ENCODE assay signal across 22 mouse cellular contexts in the genomic region with DNA sequence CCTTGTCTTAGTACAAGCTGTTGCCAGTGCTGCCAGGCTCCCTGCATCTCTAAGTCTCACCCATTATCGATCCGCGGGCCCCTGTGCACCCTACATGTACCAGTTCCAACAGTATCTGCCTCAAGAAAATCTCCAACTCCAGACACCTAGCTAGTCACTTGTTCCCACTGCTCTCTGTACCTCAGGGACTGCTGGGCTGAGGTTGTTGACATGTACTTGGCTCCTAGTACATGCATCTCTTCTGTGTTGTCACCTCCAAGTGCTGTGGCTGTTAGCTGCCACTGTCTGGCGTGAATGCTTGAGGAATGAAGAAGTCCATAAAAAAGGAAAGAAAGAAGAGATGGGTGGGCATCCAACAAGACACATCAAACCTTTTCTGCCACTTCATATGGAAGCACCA.
DNase-seq lines count a peak whose midpoint lies in the region; ATAC-seq and TF ChIP-seq lines count a peak whose summit lies in the region.
"Had no signal": no experiment of that assay in that cellular context is flagged by ENCODE, and none has a peak within 500 bp of the region (broad histone marks: within the 10 kb centered on the region; RNA-seq: fewer than 3 reads in every experiment).

No protein-coding gene starts in this region.

- no peak overlapping the region for H3K4me3 ChIP-seq in heart, adult 2 months
- H3K4me3 ChIP-seq in heart, embryonic 16.5 days (ENCODE audit: low read length), result no peak overlapping the region
- H3K4me3 ChIP-seq in midbrain, embryonic 11.5 days (ENCODE audit: low read depth, low read length), result no peak overlapping the region
- no peak overlapping the region for H3K4me3 ChIP-seq in midbrain, embryonic 15.5 days
- H3K4me3 ChIP-seq: embryonic facial prominence, embryonic 13.5 days; embryonic facial prominence, embryonic 15.5 days; erythroblast, embryonic 14.5 days; forebrain, embryonic 10.5 days; forebrain, embryonic 12.5 days had no signal

- intact Hi-C loops in heart, adult 2 months (cut with DNase I), result loop anchor here (5.0 kb wide), 1 partner anchor 33 kb away; no protein-coding TSS in a partner anchor
- intact Hi-C loops in heart, postnatal 25 days (cut with DNase I), result loop anchor here (10.0 kb wide), 1 partner anchor 101 kb away; no protein-coding TSS in a partner anchor

- H3K27ac ChIP-seq in heart, adult 2 months, result peak overlapping the region; percentile 61
- H3K27ac ChIP-seq in heart, embryonic 16.5 days (ENCODE audit: low read length), result peak overlapping the region; percentile 41
- H3K27ac ChIP-seq in midbrain, embryonic 11.5 days (ENCODE audit: low read depth, low read length), result no peak overlapping the region
- H3K27ac ChIP-seq in midbrain, embryonic 15.5 days, result no peak overlapping the region
- H3K27ac ChIP-seq: embryonic facial prominence, embryonic 13.5 days; embryonic facial prominence, embryonic 15.5 days; forebrain, embryonic 10.5 days; forebrain, embryonic 12.5 days had no signal

- DNase-seq in heart, adult 2 months, result peak in 1 of 2 experiments; percentile 46
- no peak for DNase-seq in heart, postnatal 25 days (ENCODE audit: low spot score)
- DNase-seq in heart, adult 8-10 months (ENCODE audit: low spot score), result no peak
- DNase-seq in midbrain, embryonic 11.5 days (ENCODE audit: low spot score, missing footprints), result peak; percentile 56
- DNase-seq: adrenal gland, adult 2 months; adrenal gland, postnatal 10 days; adrenal gland, postnatal 25 days; cerebellum, adult 11 months; cerebellum, adult 18-20 months; cerebellum, adult 8-10 months; cerebellum, adult 9-11 months; cerebellum, postnatal 14 days; cerebellum, postnatal 36 days; embryo, embryonic 11 days had no signal

- TF ChIP-seq EP300 in heart, adult 2 months (IDR thresholded peaks at IDR 0.05; ENCODE audit: insufficient read depth, low read depth, low read length), result peak; percentile 45; the same call in 1 of the 2 replicates

- TF ChIP-seq POLR2A in heart, adult 2 months (IDR thresholded peaks at IDR 0.05; ENCODE audit: insufficient read depth, low read depth, low read length), result no peak

- H3K4me2 ChIP-seq in heart, embryonic 16.5 days (ENCODE audit: low read depth, low read length), result no peak overlapping the region
- H3K4me2 ChIP-seq in midbrain, embryonic 11.5 days, result no peak overlapping the region
- H3K4me2 ChIP-seq in midbrain, embryonic 15.5 days, result no peak overlapping the region
- H3K4me2 ChIP-seq: embryonic facial prominence, embryonic 13.5 days; embryonic facial prominence, embryonic 15.5 days; forebrain, embryonic 12.5 days had no signal

- H3K79me2 ChIP-seq in heart, adult 2 months (replicated peaks; ENCODE audit: control insufficient read depth, insufficient read depth, low read length), result no peaks in the 10 kb centered on the region

- no peak overlapping the region for H3K9ac ChIP-seq in heart, adult 2 months (ENCODE audit: low read depth, low read length)
- H3K9ac ChIP-seq in heart, embryonic 16.5 days (ENCODE audit: low read length), result no peak overlapping the region
- H3K9ac ChIP-seq in midbrain, embryonic 11.5 days (ENCODE audit: low read length), result no peak overlapping the region
- H3K9ac ChIP-seq in midbrain, embryonic 15.5 days, result no peak overlapping the region
- H3K9ac ChIP-seq: embryonic facial prominence, embryonic 13.5 days; embryonic facial prominence, embryonic 15.5 days; forebrain, embryonic 12.5 days had no signal

- peak; percentile 65; the same call in 1 of the 2 replicates for ATAC-seq in heart, embryonic 16.5 days (replicated peaks; ENCODE audit: extremely low read depth, insufficient read depth, low FRiP score)
- no peak for ATAC-seq in midbrain, embryonic 11.5 days (ENCODE audit: low FRiP score)
- ATAC-seq in midbrain, embryonic 15.5 days (replicated peaks), result no peak
- ATAC-seq: forebrain, embryonic 14.5 days had no signal

- peaks cover 7% of the 10 kb centered on the region; the same call in 1 of the 2 replicates for H3K36me3 ChIP-seq in heart, adult 2 months (ENCODE audit: control insufficient read depth, insufficient read depth, low read length)
- H3K36me3 ChIP-seq in heart, embryonic 16.5 days (ENCODE audit: control insufficient read depth, insufficient read depth), result no peaks in the 10 kb centered on the region
- no peaks in the 10 kb centered on the region for H3K36me3 ChIP-seq in midbrain, embryonic 11.5 days (ENCODE audit: control insufficient read depth, insufficient read depth, low read length)
- no peaks in the 10 kb centered on the region for H3K36me3 ChIP-seq in midbrain, embryonic 15.5 days (replicated peaks)
- H3K36me3 ChIP-seq: embryonic facial prominence, embryonic 13.5 days; embryonic facial prominence, embryonic 15.5 days; forebrain, embryonic 10.5 days; forebrain, embryonic 12.5 days had no signal

- no peaks in the 10 kb centered on the region for H3K27me3 ChIP-seq in heart, adult 2 months (ENCODE audit: control insufficient read depth, insufficient read depth, low read length)
- H3K27me3 ChIP-seq in heart, embryonic 16.5 days (ENCODE audit: control insufficient read depth, insufficient read depth, low read length), result peaks cover 4% of the 10 kb centered on the region; the same call in 1 of the 2 replicates
- no peaks in the 10 kb centered on the region for H3K27me3 ChIP-seq in midbrain, embryonic 11.5 days (ENCODE audit: control insufficient read depth, insufficient read depth, low read length)
- H3K27me3 ChIP-seq in midbrain, embryonic 15.5 days (replicated peaks), result no peaks in the 10 kb centered on the region
- H3K27me3 ChIP-seq: embryonic facial prominence, embryonic 13.5 days; embryonic facial prominence, embryonic 15.5 days; forebrain, embryonic 12.5 days had no signal

- 60% methylated on average over 4 of the region's 4 CpGs for WGBS in heart, adult 2 months
- WGBS in heart, embryonic 16.5 days, result 50% methylated on average over 4 of the region's 4 CpGs
- 88% methylated on average over 4 of the region's 4 CpGs for WGBS in midbrain, embryonic 11.5 days
- WGBS in midbrain, embryonic 15.5 days, result 90% methylated on average over 4 of the region's 4 CpGs

- H3K9me3 ChIP-seq in heart, embryonic 16.5 days (replicated peaks; ENCODE audit: control insufficient read depth, low read length), result no peaks in the 10 kb centered on the region
- H3K9me3 ChIP-seq in midbrain, embryonic 11.5 days (ENCODE audit: control insufficient read depth, low read length), result no peaks in the 10 kb centered on the region
- no peaks in the 10 kb centered on the region for H3K9me3 ChIP-seq in midbrain, embryonic 15.5 days
- H3K9me3 ChIP-seq: embryonic facial prominence, embryonic 13.5 days; embryonic facial prominence, embryonic 15.5 days; forebrain, embryonic 10.5 days; forebrain, embryonic 12.5 days had no signal

- no peak for TF ChIP-seq CTCF in heart, adult 2 months (IDR thresholded peaks at IDR 0.05)

- peaks cover 14% of the 10 kb centered on the region for H3K4me1 ChIP-seq in heart, adult 2 months (ENCODE audit: control insufficient read depth, insufficient read depth, low read length)
- peaks cover 33% of the 10 kb centered on the region for H3K4me1 ChIP-seq in heart, embryonic 16.5 days (ENCODE audit: control insufficient read depth, insufficient read depth, low read length)
- no peaks in the 10 kb centered on the region for H3K4me1 ChIP-seq in midbrain, embryonic 11.5 days (ENCODE audit: control insufficient read depth, insufficient read depth, low read length)
- H3K4me1 ChIP-seq in midbrain, embryonic 15.5 days, result no peaks in the 10 kb centered on the region
- H3K4me1 ChIP-seq: embryonic facial prominence, embryonic 15.5 days; forebrain, embryonic 10.5 days; forebrain, embryonic 12.5 days had no signal

Comparison
In these comparisons a context has a peak if more than half of its experiments do, and no peak if none do; other contexts are left out.
1. H3K27ac ChIP-seq: peak in heart, adult 2 months (single experiment) and heart, embryonic 16.5 days (single experiment); none in midbrain, embryonic 11.5 days (single experiment) and midbrain, embryonic 15.5 days (single experiment).